Mouse (Mus musculus) liver, postnatal 0 days (tissue): ENCODE data around the gene Crnkl1.

Experiments used
- CTCF ChIP-seq: sonication (generic); IDR thresholded peaks from 2 replicates; pipeline ENCODE4 v1.5.1; 2016; ENCODE audit warnings: antibody characterized with exemption, low read depth
- EP300 ChIP-seq: IDR thresholded peaks from 2 replicates; pipeline ENCODE4 v1.6.1; 2016; ENCODE audit warnings: antibody characterized with exemption, low read depth, mild to moderate bottlenecking

- no peak for TF ChIP-seq CTCF
- no peak for TF ChIP-seq EP300
Observed at GRCm38 (mm10) chr2:145881932-145882331, 52.9 kb downstream of the Crnkl1 start.
